Mouse (Mus musculus) thymus, adult 18-20 months (tissue): ENCODE data around the gene C1qbp.

Source experiments
- DNase-seq, 2 experiments: peaks; one replicate each; pipeline ENCODE4 v3.0.0; 2022; ENCODE audit warnings: mixed read lengths in 2 of 2

Gene C1qbp

GRCm38 (mm10) chr11:70972586-70972985, 10.2 kb downstream of the C1qbp start:
- no peak for DNase-seq

- no peak for DNase-seq
Measured at GRCm38 (mm10) chr11:70970560-70971540, 12.0 kb downstream of the C1qbp start.

DNA sequence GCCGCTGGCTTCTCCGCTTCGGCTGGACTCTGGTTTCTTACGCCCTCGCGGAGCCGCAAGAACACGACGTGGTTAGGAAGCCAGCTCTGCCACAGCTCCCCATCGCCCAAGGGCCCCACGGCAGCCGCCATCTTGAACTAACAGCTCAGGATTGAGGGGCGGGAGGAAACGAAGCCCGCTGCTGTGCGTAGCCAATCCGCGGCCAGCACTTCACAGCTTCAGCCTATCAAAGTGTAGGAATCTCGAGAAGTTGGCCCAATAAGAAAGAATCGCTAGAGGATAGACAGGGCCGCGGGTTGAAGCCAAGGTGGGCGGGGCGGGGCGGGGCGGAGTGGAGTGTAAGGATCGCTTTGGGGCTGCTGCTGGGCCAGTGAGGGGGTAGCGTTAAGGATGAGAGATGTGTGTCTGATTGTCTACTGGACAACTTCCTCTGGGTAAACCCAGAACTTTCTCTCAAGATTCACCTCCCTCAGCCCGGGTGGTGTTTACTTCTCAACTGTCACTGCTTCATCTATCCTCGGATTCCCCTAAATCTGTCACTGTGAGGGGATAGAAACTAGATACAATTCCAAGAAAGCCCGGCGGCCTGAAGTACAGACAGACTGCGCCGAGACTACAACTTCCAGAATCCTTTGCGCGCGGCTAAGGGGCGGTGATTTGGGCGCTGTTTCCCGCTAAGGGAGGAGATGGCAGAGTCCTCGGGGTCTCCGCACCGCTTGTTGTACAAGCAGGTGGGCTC, 12.8 kb downstream of the C1qbp start, which contains the start of the genes Nup88 and Rpain:
Nup88 (minus strand) TSS at position 153 of the 739 bp plus-strand sequence.
Rpain (plus strand) TSS at position 393 of the 739 bp plus-strand sequence.
- DNase-seq: peak; percentile 88 to 93

DNA sequence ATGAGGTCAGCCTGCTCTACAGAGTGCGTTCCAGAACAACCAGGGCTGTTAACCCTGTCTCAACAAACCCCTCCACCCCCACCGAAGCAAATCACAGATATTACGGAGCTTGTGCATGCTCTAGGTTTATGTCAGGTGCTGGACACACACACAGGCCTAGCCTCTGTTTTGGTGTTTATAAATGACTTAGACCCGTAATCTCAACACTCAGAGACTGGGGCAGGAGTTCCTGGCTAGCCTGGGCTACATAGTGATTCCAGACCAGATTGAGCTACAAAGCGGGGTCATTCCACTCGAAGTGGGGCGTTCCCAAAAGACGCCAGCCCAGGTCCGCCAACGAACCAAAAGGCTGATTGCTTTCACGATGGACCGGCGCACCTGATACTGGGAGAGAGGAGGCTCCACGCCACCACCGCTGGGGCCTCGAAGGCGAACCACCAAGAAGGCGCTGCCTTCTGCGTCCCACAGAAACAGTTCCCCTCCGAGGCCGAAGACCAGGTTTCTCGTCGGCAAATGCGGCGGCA, 13.5 kb downstream of the C1qbp start:
- DNase-seq: no peak

DNA sequence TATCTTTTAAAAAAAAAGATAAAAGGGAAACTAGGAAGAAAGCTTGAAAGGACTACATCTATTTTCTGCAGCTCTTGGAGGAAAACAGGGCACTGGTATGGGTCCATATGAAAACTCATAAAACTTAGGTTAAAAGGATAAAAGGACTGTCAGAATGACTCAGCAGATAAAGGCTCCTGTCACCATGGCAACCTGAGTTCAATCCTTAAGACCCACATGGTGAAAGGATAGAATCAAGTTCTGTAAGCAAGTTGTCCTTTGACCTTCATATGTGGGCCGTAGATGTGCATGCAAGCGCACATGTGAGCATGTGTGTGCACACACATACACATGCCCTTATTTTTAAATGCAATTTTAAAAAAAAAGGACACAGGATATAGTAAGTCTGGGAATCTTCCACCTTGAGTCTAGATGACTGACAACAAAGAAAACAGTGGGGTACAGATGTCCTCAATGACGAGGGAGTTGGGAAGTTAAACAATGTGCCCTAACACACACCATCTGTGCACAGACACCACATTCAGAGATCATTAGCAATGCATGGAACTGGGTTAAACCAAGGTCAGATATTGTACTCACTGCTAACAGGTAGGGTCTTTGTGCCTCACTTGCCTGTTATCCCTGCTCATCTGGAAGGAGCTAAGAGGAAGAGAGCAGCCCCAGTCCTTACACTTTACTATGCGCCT, 18.5 kb downstream of the C1qbp start:
- DNase-seq: no peak

GRCm38 (mm10) chr11:70960786-70961554, 21.9 kb downstream of the C1qbp start:
- no peak for DNase-seq

- no peak for DNase-seq
Measured at GRCm38 (mm10) chr11:70954711-70955110, 28.1 kb downstream of the C1qbp start.

GRCm38 (mm10) chr11:70944935-70945817, 37.6 kb downstream of the C1qbp start:
- DNase-seq: no peak

GRCm38 (mm10) chr11:70943651-70944050, 39.2 kb downstream of the C1qbp start:
- no peak for DNase-seq

GRCm38 (mm10) chr11:70942596-70942995, 40.2 kb downstream of the C1qbp start:
- DNase-seq: no peak

DNA sequence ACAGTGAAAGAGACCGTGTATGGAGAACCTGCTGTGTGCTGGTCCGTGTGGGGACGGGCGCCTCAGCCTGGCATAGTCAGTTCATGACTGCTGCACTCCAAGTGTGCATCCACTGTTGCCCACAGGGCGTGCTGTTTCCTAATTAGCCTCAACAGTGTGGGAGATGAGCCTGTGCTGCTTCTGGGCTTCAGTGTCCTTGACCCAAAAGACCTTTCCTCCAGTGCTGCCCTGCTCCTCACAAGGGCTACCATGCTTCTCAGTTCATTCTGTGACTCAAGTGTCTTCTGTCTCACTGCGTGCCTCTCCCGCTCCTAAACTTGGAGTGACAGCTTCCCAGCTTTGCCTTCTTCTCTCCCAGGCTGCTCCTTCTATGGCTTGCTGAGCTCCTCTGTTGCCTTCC, 47.5 kb downstream of the C1qbp start:
- DNase-seq: no peak

DNA sequence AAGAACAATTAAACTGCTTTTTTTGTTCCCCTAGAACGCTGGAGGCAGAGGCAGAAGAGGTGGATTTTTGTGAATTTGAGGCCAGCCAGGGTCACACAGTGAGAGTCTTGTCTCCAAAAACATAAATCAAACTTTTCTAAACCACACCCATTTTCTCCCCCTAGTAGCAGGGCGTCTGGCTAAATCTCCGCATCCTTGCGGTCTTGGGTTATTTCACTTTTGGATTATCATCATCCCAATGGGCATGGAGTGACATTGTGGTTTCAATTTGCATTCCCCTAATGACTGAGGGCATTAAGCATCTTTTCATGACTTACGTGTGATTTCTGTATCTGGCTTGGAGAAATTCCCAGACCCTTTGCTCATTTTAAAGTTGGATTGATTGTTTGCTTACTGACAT, 51.4 kb downstream of the C1qbp start:
- DNase-seq: no peak
